Mouse (Mus musculus) spleen, adult 2 months (tissue): Measurements from ENCODE around the gene Cct5.

Experiments used
- CTCF ChIP-seq: fragments of 200-500 bp; IDR thresholded peaks from 2 replicates; pipeline ENCODE4 v1.5.1; 2011; ENCODE audit warnings: mild to moderate bottlenecking, inconsistent platforms; ENCODE audit not compliant: insufficient read depth, insufficient read length, insufficient replicate concordance; ENCODE audit errors: extremely low read depth
- POLR2A ChIP-seq: fragments of 200-500 bp; IDR thresholded peaks from 2 replicates; pipeline ENCODE4 v1.6.1; 2011; ENCODE audit warnings: low read depth, low read length, inconsistent platforms

- TF ChIP-seq CTCF: peak; percentile 31; the same call in 1 of the 2 replicates
- no peak for TF ChIP-seq POLR2A
Measured at GRCm38 (mm10) chr15:31602426-31602825, 822 bp upstream of the Cct5 start.
